Mouse (Mus musculus) thymus, postnatal 10 days (tissue): ENCODE data around the gene Fate1.
"Not testable (repeated sequence)": the region's sequence is repeated elsewhere in the genome, so short reads cannot be mapped to it uniquely, and the experiment has no call there.

Experiments
- DNase-seq, 2 experiments: peaks; one replicate each; pipeline ENCODE4 v3.0.0; 2021; ENCODE audit warnings: low spot score in 2 of 2

Gene Fate1

DNA sequence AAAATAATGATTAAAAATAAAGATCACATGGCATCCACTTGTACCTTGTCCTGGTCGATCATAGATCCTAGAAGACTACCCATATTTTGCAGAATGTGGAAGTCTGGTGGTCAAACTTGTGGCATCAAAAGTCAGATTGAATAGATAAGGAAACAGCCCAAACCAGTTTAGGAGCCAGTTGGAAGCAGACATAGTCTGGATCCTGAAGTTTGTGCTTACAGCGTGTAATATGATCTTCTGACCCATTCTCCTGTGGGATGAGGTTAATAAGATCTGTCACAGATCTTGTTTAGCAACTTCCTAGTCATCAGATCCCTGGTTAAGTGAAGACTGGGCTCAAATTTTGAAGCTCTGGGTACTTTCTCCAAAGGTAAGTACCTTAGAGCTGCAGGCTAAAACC is at the start of gene Fate1:
Fate1 (plus strand) TSS at position 301 of the 400 bp plus-strand sequence.
- DNase-seq: no peak

DNA sequence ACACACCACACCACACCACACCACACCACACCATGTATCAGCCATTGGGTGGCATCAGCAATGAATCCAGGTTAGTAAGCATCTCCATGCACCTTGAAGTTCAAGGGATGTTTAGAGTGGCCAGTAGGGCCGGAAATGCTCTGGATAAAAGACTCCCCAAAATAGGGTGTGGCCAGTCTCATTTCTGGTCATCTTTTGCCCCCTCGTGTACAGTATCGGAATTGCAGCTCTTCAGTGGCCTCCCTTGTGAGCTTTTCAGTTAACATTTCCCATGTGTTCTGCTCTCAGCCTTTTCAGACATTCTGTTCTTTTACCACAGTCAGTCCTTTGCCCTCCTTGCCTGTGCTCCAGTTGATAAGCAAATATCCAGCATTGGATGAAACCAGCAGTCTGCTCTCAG is 26.2 kb upstream of the Fate1 start:
- DNase-seq: peak in 1 of 2 experiments; percentile 19

DNA sequence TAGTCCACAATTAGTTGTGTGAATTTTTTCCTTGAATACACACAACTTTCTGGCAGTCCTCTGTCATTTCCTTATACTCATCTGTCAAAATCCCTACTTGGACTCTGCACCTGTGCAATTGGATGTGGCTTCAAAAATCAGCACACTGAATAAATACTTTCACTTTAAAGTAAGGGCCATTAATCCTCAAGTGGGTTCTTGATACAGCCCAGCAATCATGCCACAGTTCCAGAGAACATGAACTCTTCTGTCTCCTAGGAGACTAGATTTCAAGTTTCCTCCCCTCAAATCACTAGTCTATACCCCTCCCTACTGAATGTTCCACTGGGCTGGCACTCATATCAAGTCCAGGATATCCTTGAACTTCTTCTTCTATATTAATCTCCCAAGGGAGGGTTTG is 14.4 kb upstream of the Fate1 start:
- no peak for DNase-seq

DNA sequence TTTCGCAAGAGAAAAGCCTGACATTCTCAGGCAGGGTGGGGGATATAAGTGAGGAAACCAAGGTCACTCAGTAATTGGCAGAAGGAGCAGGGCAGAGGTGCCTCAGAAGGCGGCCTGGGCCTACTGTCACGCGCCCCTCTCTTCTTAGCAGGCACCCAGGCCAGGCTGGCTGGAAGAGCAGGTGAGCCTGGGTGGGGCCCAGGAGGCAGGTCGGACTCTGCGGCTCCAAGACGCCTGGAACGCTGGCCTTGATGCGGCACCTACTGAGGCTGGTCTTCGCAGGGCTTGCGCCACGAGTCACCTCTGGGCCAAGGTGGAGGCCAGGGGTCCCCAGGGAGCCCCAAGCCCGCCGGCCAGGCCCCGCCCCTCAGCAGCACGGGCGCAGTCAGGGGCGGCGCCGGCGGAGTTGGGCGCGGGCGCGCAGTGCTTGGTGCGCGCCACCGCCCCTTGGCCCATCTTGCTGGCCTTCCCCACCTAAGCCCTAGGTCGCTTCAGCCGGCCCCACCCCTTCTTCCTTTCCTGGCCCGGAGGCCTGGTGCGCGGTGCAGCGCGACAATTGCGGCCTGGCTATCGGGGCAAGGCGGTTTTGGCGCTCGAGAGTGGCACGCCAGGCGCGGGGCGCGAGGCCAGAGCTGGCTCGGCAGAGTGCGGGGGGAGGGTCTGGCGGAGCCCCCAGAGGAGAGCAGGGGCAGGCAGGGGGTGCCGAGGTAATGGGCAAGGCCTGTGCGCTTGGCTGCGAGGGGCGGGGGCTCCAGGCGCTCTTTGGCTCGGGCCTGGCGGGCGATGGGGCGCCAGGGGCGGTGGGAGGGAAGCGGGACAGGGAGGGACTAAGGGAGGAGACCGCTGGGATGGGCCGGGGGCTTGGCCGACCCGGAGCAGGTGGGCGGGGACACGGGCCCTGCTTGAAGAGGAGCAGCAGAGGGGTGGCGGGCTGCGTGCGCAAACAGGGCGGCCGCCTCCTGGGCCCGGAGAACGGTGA is 10.4 kb upstream of the Fate1 start, which contains the start of gene Prrg3:
Prrg3 (plus strand) TSS at position 552 of the 979 bp plus-strand sequence.
- no peak for DNase-seq

DNA sequence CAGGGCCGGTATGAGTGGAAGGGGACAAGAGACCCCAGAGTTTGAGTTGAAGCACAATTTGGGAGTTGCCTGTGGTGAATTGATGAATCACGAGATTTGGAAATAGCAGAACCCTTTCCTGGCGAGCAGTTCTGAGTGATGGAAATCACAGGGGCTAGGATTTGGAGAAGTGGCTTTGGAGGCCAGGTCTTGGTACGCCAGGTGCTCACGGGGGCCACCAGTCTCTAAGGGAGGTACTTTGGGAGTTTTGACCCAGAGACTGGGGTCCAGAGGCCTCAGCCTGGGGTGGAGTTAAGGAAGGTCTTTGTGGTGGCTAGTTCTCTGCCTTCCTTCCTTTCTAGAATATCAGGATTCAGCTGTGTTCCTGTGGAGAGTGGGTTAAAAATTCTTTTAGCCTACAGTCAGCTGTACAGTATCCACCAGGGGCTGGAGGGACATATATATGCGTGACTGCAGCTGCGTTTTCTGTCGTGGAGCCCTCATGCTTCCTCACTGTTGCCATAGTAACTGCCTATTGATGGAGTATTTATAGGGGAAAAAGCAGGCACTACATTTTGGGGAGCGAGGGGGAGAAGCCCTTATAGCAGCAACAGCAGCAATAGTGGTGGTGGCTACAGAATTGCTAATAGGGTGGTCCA is 9.4 kb upstream of the Fate1 start:
- no peak for DNase-seq

DNA sequence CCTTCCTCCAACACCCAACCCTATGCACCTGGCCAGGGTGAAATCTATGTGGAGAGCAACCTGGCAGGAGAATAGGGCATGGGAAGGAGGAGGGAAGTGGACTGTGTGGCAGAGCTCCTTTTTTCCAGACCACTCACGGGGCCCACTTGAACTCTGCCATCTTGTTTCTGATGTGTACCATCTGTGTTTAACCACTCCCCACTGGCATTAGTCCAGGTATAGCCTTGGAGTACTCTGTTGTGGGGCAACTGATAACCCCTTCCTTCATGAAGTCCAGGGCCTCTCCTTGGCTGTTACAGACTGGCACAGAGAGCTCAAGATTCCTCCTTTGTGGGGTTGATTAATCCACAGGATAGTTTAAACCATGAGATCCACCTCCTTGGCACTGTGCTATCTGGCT is 4.6 kb upstream of the Fate1 start:
- DNase-seq: no peak

DNA sequence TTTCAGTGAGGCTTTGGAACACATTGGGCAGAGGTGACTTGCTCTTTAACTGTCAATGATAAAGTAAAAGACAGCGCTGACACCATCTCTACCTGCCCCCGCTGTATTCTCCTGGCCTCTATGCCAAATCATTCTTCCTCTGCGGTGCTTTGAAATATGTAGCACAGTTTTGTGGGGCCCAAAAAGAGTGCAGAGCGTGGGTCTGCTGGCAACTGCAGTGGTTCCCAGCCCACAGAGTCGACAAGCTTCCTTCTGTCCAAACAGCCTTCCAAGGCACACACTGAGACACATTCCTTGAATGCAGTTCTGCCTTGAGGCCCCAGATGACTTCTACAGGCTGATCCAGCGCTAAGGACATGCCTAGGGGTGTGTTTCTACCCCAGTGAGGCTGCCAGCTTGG is 4.0 kb upstream of the Fate1 start:
- DNase-seq: no peak

DNA sequence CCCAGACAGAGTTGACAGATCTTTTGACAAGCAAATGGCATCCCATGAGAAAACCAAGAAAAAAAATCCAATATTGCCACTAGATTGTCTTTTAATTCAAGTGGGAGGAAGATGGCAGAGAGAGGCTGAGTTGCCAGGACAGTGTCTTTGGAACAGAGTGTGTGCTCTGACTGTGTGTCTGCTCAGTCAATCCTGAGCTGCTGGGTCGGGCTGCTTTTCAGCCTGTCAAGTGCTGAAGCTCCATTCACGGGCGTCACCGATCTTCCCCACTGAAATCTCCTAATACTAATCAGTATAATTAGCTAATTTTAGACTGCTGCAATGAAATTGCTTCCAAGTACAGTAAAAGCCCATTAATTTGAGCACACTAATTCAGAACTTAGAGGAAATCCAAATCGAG is 1.5 kb upstream of the Fate1 start:
- DNase-seq: no peak

DNA sequence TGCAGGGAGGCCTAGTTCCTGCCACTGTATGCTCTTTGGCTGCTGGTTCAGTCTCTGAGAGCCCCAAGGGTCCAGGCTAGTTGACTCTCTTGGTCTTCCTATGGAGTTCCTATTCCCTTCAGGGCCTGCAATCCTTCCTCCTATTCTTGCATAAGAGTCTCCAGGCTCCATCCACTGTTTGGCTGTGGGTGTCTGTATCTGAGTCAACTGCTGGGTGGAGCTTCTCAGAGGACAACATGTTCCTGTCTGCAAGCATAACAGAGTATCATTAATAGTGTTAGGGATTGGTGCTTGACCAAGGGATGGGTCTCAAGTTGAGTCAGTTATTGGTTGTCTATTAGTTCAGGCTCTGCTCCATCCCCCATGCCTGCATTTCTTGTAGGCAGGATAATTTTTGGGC is 4.9 kb downstream of the Fate1 start:
- not testable (repeated sequence) for DNase-seq

DNA sequence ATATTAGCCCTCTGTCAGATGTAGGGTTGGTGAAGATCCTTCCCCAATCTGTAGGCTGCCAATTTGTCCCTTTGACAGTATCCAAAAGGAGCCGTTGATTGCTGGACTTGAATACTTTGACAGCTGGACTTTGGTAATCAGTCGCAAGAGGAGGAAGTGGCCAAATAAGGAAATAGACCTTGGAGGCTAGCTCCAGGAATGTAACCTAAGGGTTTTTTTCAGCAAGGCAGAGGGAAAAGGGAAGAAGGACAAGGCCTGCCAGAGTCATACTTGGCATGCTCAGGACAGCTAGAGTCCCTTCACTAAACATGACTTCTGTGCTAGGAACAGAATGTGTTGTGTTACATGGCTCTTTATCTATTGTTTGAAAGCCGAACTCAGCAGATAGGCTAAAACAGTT is 7.7 kb downstream of the Fate1 start:
- DNase-seq: no peak

DNA sequence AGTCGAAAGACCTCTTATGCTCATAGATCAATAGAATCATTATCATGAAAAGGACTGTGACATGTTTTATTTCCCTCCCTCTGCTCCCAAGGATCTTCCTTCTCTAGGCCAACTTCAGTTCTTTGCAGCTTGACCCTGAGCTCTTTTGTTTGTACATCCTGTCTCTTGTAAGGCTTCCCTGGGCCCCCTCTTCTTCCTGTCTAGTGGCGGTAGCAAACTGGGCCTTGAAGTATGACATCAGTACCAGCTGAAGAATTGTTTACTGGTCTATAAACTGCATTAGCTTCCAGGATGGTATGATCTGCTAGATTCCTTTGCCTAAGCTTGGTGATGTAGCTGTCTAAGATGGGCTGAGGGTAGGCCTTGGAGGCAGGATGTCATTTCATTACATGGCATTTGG is 8.5 kb downstream of the Fate1 start:
- no peak for DNase-seq

DNA sequence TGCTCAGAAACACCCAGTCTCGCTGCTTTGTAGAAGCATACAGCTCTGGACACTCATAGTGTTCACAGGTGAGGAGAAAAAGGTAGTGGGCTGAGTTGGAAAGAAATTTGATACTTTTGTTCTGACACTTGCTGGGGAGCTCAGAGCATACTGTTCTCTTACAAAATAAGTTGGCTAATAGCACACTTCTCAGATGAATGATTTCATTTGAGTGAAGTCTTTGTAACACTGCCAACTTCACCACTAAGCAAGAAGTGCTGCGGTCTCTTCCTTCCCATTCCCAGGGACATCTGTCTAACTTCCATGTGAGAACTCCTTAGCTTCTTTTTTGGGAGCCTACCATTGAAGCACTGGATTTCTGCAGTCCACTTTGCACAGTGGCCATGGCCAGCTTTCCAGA is 10.4 kb downstream of the Fate1 start:
- no peak for DNase-seq

DNA sequence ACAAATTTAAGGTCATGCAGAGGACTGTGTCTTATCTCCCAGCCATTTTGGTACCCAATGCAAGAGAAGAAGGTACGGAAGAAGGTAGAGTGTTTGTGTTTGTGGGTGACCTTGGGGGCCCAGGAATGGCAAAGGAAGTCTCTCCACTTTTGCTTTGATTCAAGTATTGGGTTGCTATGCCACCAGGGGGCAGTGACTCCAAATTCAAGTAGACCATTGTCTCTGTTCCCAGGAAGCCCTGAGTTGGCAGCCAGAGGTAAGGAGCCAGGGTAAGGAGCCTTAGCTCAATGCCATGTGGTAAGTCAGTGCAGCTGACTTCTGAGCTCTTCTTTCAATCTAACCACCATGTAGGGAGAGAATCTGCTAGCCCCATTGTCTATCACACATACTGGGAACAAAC is 11.0 kb downstream of the Fate1 start:
- no peak for DNase-seq

DNA sequence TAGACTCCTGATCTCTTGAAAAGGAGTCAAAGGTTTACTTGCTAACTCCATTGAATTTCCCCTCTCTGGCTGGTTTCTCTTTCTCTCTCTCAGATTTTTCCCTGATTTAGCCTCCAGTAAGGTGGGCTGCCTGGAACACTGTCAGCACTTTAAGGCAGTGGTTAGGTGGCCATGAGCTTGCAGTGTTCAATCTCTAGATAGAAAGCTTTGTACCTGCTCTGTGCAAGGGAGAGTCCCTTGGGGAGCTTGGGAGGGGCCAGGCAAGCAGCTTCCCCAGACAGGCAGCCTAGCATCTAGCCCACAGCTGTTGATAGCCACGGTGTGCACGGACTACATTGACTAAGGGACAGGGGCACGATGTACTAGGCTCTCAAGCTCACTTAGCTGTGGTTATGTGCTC is 18.8 kb downstream of the Fate1 start, which contains the start of gene Cnga2:
Cnga2 (plus strand) TSS at position 301 of the 400 bp plus-strand sequence.
- no peak for DNase-seq

DNA sequence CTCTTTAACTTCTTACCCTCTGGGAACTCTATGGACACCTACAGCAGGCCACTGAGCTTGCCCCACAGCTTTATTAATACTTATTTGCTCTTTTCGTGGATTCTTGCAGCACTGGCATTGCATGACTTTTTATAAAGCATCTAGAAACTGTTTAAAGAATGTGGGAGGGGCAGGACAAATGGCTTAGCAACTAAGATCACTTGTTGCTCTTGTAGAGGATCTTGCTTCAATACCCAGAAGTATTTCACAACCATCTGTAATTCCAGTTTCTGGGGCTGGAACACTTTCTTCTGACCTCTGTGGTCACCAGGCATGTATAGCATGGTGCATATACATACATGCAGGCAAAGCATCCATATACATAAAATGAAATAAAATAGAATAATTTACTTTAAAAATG is 23.2 kb downstream of the Fate1 start:
- no peak for DNase-seq

DNA sequence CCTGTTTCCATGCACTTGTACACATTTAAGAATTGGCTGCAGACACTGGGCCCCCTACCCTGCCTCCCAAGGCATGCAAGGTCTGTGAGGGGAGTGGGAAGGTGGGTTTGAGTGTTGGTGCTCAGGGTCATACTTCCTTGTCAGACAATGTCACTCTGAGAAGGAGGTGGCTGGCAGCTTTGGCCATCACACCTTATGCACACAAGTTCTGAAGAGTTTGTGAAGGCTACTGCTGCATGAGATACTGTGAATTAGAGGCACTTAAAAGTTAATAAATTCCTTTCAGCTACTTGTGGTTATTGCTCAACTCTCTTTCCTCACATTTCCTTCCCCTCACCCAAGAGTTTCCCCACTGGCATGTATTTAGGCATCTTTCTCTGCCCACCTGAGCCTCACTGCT is 37.1 kb downstream of the Fate1 start:
- no peak for DNase-seq

DNA sequence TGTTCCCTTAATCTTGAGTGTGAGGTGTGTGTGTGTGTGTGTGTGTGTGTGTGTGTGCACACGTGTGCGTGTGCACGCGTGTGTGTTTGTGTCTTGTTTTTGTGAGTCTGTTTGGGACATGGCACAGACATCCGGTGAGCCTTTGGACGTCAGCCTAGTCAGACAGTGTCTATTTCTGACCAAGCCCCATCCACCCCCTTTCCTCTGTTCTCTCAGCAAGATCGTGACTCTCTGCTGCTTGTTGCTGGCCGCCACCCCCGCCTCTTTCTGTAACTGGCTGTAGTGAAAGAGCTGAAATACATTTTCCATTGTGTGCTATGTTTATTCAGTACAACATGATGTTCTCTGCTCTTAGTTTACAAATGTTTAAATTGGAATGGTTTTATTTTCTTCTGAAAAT is 39.5 kb downstream of the Fate1 start:
- DNase-seq: no peak

DNA sequence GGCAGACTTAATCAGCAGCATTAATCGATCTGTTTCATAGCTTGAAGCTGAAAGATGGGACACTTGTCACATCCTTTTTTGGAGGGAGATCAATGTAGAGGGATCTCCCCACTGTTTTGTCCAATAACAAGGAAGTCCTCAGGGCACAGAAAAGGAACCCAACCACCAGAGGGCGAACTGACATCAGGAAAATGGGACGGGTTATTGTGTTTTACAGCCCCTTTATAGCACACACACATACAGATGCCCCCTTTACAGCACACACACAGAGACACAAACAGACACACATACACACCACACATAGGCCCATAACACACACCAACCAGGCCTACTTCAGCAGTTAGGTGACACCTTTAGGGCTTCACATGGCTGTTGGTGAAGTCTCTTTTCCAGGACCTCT is 40.0 kb downstream of the Fate1 start:
- DNase-seq: no peak

DNA sequence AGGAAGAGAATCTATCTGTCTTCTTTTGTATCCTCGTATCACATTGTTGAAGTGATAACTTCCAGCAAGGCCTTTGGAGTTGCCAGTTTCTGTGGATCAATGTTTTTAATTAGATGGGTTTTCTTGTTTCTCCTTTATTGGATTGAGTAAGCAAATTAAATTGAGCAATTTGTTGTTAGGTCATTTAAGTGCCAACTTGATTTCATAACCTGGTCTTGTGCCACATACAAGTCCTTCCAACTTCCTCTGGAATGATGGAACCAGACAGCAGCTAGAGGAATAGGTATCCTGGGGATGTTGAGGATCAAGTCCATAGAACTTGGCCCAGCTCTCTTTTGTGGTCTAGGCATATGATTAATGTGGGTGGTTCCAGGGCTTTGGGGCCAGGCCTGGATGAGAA is 49.5 kb downstream of the Fate1 start:
- no peak for DNase-seq

DNA sequence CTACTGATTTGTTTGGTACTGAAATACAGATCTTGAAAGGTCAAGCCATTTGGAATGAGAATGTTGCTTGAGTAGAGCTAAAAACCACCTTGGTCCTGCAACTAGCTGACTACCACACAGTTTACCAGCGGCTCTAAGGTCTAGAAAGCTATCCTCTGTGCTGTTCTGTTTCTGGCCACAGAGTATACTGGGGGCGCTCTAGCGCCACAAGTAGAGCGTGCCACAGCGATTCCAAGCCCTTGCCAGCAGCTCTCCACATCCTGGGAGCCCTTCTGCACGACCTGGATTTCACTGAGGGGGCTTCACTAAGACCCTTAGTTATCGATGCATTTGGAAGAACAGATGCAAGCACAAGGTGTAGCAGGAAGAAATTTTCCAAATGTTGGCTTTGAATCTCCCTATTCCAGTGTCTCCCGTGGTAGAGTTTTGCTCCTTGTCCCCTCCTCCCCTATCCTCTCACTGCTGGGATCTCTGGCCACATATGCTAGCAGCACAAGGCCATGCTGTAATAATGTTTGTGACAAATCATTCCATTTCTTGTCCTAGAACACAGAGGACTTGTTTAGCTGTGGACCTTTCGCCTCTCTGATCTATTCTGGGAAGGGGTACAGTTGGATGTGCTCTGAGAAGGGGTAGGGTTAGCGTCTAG is 50.1 kb downstream of the Fate1 start:
- no peak for DNase-seq

DNA sequence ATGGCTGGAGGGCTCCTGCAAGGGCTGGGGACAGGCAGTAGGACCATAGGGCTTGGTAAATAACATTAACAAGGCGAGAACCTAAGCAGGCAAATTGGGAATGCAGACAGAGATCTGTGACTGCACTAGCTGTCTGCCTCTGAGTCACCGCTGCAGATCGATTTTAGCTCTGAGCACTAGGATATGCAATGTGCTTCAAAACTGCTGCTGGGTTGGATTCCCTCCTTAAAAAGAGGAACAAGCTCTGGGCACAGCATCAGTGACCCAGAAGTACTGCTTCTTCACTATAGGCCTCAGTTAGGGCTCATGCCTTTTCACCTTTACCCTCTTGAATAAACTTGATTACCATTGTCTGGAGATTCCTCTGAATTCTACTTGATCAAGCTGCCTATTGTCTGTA is 50.8 kb downstream of the Fate1 start:
- DNase-seq: no peak
